Mouse (Mus musculus): Measurements from ENCODE around the gene Lbp.

Gene Lbp

GRCm38 (mm10) chr2:158305948-158306695 is at the start of gene Lbp:
TSS of gene Lbp (plus strand) at chr2:158306493.
- no peak for DNase-seq (ENCODE audit: low read depth, low spot score)

DNA sequence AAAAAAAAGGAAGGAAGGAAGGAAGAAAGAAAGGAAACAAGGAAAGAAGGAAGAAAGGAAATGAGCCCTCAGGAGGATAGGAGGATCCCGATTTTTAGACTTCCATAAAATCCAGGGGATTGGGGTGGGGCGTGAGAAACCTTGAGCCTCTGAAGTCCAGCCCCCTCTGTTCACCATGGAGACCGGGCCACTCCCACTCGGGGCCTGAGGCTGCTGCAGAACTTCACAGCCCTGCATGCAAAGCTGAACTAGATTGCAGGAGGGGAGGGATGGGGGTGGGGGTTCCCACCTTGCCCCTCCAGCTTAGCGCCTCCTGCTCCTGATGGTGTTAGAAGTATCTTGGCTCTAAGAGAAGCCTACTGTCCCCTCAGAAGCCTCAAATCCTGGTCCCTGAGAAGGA is 49.4 kb upstream of the Lbp start:
- DNase-seq (ENCODE audit: low read depth, low spot score), result no peak

GRCm38 (mm10) chr2:158258005-158258418 is 48.3 kb upstream of the Lbp start, which contains the start of gene Bpi:
TSS of gene Bpi (plus strand) at chr2:158258094.
- DNase-seq (ENCODE audit: low read depth, low spot score), result no peak

GRCm38 (mm10) chr2:158258781-158259180 is 47.5 kb upstream of the Lbp start:
- DNase-seq (ENCODE audit: low read depth, low spot score), result peak; percentile 55

DNA sequence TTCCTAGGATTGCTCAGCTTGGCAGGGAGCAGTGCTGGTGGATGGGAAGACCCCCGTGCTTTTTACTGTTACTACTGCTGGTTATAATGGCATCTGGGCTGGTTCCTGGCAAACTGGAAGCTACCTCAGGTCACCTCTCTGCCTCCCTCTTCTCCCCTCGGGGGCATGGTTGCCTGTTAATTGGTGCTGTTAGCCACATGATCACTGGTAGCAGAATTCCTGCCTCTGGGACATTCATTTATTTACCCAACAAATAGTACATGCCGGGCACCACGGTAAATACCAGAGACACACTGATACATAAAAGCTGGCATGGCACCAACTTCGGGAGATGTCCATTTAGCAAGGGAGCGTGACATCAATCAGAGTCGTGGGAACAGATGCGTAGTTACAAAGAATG is 46.8 kb upstream of the Lbp start:
- DNase-seq (ENCODE audit: low read depth, low spot score), result no peak

- no peak for DNase-seq (ENCODE audit: low read depth, low spot score)
Observed at GRCm38 (mm10) chr2:158264877-158265276, 41.4 kb upstream of the Lbp start.

GRCm38 (mm10) chr2:158270017-158270416 is 36.3 kb upstream of the Lbp start:
- no peak for DNase-seq (ENCODE audit: low read depth, low spot score)

DNA sequence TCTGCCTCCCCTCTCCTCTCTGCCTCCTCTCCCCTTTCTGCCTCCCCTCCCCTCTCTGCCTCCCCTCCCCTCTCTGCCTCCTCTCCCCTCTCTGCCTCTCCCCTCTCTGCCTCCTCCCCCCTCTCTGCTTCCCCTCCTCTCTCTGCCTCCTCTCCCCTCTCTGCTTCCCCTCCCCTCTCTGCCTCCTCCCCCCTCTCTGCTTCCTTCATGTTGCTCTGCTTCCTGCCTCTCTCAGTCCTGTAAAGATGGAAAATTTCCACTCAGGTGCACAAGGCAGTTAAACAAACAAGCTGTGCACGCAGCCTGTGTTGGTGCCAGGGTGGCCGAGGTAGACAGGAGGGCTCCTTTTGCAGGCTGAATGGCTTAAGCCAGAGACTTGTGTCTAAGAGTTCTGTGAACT is 32.6 kb upstream of the Lbp start:
- peak; percentile 34 for DNase-seq (ENCODE audit: low read depth, low spot score)

DNA sequence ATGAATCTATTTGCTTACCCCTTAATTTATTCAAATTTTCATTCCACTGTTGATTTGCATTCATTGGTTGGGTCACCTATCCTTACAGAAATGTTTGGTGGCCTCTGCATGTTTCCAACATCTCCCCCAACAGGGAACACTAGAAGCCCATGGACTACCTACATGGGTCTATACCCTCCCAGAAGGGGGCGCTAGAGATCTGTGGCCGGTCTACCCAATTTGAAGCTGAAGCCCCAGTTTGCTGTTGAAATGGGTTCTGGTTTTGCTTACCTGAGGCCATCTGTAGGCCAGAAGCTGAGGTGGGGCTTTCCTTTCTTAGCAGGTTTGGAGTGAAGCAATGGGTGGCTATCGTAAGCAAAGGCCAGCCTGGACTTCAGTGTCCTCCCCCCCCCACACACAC is 30.9 kb upstream of the Lbp start:
- peak; percentile 26 for DNase-seq (ENCODE audit: low read depth, low spot score)

DNA sequence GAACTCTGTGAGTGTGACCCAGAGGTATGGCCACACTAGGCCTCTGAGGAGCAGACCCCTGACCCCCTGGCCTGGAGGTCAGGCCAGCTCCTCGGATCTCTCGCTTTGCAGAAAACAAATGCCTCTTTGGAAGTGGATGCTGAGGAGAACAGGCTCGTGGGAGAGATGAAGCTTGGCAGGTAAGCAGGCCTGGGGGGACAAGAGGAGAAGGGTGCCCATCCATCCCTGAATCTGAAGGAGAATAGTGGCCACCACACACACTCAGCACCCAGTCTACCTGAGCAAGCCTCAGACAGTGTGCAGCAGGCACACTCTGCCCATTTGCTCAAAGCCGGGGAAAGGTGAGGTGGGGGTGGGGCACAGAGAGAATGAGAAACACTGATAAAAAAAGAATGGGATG is 30.5 kb upstream of the Lbp start:
- DNase-seq (ENCODE audit: low read depth, low spot score), result no peak

- DNase-seq (ENCODE audit: low read depth, low spot score), result no peak
Observed at GRCm38 (mm10) chr2:158276451-158276850, 29.8 kb upstream of the Lbp start.

- no peak for DNase-seq (ENCODE audit: low read depth, low spot score)
Observed at GRCm38 (mm10) chr2:158276878-158277277, 29.4 kb upstream of the Lbp start.

GRCm38 (mm10) chr2:158279656-158280055 is 26.6 kb upstream of the Lbp start:
- DNase-seq (ENCODE audit: low read depth, low spot score), result no peak

DNA sequence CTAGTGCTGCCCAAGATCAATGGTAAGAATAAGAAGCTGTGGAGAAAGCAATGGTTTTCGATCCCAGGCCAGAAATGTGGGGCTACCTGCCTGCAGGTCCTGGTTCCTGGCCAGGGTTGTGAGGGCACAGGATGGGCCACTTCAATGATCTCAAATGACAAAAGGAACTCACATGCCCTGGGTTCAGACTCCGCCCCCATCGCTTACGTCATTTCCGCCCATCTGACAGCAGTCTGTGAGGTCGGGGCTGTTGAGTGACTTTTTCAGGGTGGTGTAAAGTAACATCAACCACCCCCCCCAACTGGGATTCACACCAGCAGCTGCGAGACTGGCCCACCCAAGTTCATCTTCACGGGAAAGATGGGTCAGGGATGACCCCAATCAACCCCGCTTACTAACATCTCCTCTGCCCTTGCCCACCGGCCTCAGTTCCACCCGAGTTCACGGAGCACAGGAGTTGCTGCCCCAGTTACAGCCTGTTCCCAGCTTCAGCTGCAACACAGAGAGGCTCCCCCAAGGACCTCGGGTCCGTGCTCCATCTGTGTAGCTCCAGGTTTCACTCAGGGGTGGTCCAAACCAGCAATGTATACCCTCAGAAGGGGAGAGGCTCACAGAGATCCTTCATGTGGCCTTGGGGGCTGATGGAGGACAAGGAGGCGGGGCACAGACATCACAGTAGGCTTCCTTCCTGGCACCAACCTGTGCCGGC is 24.6 kb upstream of the Lbp start:
- no peak for DNase-seq (ENCODE audit: low read depth, low spot score)

GRCm38 (mm10) chr2:158283136-158283535 is 23.2 kb upstream of the Lbp start:
- DNase-seq (ENCODE audit: low read depth, low spot score), result no peak

- no peak for DNase-seq (ENCODE audit: low read depth, low spot score)
Observed at GRCm38 (mm10) chr2:158283771-158284170, 22.5 kb upstream of the Lbp start.

GRCm38 (mm10) chr2:158284571-158284970 is 21.7 kb upstream of the Lbp start:
- peak; percentile 71 for DNase-seq (ENCODE audit: low read depth, low spot score)

DNA sequence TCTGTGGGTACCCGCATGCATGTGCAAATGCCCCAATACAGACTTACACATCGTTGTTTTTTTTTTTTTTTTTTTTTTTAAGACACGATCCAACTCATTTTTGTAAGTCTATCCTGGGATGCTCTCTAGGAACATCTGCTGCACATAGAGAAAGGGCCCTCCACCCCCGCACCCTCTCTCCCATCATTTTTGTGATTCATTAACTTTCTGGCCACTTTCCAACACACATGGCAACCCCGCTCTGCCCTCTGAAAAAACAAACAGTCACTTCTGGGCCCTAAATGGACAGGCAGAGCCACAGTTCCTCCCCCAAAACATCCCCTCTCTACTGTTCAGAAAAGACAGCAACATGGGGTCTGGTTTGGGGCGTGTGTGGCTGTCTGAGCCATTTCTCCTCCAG is 20.6 kb upstream of the Lbp start:
- no peak for DNase-seq (ENCODE audit: low read depth, low spot score)

DNA sequence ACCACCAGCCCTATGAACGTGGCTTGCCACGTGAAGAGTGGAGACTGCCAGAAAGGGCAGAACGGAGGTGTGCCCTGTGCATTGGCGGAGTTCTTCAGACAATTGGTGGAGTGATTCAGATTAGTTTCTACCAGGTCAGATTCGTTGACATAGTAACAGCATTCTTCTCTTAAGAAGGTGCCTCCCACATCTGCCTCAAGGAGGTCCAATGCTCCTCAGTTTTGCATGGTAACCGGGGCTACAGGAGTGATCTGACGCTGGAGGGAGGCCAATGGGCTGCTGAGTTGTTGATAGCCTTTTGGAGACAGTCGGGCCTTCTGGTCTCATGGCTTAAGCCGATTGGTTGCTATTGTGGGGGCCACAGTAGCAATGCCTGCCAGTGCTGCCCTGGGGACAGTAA is 10.6 kb upstream of the Lbp start:
- no peak for DNase-seq (ENCODE audit: low read depth, low spot score)

DNA sequence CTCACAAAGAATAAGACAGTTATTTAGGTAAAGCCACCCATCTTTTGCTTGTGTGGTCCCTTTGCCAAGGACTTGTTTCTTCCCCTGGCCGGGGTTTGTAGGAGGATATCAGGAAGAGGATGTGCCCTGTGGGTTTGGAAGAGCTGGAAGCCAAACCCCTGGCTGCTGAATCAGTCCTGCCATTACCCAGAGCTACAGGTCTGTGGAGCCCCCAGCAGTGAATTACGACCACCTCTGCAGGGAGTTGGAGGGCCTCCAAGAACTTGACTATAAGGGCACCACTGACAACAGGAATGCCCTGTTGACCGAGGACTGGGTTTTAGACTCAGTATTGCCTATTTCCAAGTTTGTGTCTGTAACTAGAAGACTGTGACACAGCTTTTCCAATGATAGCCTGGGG is 7.1 kb upstream of the Lbp start:
- no peak for DNase-seq (ENCODE audit: low read depth, low spot score)

- no peak for DNase-seq (ENCODE audit: low read depth, low spot score)
Observed at GRCm38 (mm10) chr2:158299731-158300130, 6.6 kb upstream of the Lbp start.

- no peak for DNase-seq (ENCODE audit: low read depth, low spot score)
Observed at GRCm38 (mm10) chr2:158302807-158303206, 3.5 kb upstream of the Lbp start.

DNA sequence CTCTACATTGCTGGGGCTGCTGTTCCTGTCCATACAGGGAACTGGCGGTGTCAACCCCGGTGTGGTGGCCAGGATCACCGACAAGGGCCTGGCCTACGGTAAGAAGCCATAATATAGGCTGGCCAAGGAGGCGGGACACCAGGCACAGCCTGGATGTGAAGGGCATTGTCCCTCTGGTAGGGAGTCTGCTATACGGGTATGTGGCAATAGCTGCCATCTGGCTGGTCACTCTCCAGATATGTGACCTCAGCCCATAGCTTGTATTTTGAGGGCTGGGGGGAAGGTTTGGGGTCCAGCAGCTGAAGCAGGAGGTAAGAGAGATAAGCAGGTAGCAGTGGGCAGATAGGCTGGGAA is 380 bp downstream of the Lbp start:
- no peak for DNase-seq (ENCODE audit: low read depth, low spot score)
